Mouse (Mus musculus): ENCODE data around the gene Rflnb.

The Rflnb gene

DNA sequence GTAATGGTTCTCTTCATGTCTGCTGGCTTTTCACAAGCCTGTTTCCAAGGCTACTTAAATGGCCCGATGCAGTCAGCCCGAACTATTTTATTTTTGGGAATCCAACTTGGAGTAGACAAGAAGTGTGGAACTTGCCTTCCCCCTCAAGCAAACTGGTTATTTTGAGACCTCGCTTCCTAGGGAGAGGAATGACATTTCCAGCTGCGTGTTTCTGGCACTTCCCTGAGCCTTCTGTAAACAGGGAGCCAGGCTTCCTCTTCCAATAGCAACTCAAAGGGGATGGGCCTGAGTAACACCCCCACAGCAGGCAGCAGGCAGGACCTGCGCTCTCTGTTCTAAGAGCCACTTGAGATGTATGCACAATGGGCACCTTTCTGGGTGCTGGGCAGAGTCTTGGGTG is 15.3 kb upstream of the Rflnb start:
- TF ChIP-seq GATA4 (IDR thresholded peaks at IDR 0.05; ENCODE audit: insufficient replicate concordance, low read length), result no peak

DNA sequence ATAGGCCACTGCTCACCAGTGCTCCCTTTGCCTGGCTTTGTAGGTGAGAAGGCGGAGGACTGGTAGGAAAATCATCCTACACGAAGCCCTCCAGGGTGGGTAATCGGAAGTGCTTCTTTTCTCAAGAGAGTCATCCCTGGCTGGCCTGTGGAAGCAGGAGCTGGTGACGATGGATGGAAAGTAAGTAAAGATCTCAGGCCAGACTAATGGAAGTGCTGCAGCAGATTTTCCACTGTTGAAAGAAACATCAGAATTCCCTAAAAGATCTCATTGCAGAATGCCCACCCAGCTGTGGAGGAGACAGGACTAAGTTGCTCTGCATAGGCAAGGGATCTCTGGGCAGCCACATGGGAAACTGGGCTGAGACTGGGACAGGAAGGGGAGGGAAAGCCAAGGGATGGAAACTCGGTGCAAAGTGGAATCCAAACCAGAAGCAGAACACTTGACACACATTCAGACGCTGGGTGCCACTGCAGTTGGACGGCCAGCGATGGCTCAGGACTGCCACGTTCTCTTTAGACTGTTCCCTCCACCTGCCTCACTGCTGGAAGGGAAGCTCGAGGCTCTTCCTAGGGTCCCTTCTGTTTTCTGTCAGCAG is 14.6 kb upstream of the Rflnb start:
- no peak for TF ChIP-seq GATA4 (IDR thresholded peaks at IDR 0.05; ENCODE audit: insufficient replicate concordance, low read length)

DNA sequence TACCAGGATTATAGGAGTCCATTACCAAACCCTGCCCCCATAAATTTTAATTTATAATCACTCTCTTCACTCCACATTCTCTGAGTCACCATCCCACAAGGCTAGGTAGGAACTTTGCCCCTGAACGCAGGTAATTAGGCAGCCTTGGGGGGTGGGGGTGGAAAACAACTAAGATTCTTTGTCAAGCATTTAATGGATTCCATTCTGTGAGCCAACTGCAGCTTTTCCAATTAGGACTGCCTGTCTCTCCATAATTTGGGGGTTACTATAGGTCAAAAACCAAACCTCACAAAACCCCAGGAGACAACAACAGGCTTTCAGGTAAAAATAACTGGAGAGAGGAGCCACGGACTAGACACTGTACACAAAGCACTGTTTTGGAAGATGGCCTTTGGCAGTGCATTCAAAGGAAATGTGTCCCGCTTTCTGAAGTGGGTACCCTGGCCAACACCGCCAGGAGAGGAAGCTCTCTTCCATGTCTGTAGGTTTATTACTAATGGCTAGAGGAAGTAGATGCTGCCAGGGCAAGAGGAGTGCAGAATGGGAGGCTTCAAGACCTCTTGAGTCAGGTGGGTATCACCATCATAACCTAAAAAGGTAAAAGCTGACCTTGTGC is 13.3 kb upstream of the Rflnb start:
- no peak for TF ChIP-seq GATA4 (IDR thresholded peaks at IDR 0.05; ENCODE audit: insufficient replicate concordance, low read length)

DNA sequence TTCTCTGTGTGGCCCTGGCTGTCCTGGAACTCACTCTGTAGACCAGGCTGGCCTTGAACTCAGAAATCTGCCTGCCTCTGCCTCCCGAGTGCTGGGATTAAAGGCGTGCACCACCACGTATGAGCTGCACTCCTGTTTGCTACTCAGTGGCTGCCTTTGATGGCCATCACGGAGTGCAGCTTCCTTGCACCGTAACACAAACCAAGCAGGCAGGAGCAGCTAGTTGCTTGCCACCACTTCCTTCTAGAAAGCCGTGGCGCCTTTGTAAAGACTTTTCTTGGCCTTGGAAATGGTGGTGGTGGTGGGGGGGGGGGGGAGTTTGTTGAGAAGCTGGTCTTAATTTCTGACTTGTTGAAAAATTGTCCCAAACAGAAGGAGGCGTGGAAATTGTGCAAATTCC is 12.5 kb upstream of the Rflnb start:
- no peak for TF ChIP-seq GATA4 (IDR thresholded peaks at IDR 0.05; ENCODE audit: insufficient replicate concordance, low read length)

DNA sequence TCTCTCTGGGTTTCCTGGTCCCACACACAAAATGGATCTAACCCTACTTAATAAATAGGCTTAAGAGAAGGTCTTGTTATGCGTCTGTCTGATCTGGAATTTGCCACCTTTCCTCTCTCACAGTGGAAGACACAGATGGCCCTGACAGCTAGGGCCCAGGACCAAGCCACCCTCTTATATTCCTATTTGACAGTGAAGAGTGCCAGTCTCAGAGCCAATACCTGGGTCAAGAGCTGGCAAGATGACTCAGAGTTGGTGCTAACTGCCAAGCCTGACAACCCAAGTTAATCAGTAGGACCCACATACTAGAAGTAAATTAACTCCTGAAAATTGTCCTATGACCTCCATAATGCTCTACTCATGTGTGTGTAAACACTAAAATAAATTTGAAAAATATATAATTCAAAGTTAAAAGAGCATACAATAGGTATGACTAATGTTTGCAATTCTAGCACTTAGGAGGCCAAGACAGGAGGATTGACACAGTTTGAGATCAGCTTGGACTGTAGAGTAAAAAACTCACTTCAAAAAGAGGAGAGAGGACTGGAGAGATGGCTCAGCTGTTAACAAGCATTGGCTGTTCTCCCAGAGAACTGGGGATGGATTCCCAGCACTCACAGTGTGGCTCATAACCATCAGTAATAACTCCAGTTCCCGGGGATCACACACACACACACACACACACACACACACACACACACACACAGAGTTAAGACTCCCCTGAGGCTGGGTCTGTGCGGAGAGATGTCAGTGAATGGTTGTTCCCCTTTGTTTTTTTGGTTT is 11.9 kb upstream of the Rflnb start:
- no peak for TF ChIP-seq GATA4 (IDR thresholded peaks at IDR 0.05; ENCODE audit: insufficient replicate concordance, low read length)

DNA sequence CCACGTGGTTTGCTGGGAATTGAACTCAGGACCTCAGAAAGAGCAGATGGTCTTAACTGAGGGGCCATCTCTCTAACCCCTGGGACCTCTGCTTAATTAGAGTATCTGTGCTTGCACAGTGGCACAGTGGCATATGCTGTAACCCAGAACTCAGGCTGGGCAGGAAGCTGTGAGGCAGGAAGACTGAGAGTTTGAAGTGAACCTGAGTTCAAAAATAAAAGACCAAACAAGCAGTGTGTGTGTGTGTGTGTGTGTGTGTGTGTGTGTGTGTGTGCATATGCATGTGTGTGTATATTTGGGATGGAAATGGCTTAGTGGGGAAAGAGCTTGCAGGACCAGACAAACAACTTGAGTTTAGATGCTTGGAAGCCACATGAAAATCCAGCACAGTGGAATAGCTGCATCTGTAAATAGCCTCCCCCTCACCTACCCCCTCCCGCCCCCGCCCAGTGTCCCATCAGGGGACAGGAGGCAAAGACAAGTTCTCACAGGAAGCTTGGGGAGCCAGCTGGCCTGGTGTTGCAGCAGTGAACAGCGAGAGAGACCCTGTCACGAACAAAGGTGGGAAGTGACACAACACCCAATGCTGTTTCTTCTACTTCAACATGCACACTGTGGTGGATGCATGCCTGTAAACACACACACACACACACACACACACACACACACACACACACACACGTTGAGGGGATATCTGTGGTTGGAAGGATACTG is 10.2 kb upstream of the Rflnb start:
- no peak for TF ChIP-seq GATA4 (IDR thresholded peaks at IDR 0.05; ENCODE audit: insufficient replicate concordance, low read length)

DNA sequence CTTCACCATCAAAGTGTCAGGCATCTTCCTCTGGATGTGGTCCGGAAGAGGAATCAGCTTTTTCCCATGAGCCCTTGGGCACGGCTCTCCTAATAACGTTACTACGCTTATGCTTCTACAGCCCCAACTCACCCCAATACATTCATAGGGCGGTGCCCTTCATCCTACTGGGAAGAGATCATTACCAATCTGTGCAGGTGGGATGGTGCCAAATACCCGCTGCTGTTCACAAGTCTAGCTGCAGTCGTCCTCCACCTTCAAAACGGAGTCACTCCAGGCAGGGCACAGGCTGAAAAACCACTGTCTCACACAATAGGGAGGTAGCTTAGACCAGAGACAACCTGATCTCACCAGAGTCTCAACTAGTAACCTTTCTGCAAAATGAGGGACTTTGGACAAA is 7.6 kb upstream of the Rflnb start:
- no peak for TF ChIP-seq GATA4 (IDR thresholded peaks at IDR 0.05; ENCODE audit: insufficient replicate concordance, low read length)

DNA sequence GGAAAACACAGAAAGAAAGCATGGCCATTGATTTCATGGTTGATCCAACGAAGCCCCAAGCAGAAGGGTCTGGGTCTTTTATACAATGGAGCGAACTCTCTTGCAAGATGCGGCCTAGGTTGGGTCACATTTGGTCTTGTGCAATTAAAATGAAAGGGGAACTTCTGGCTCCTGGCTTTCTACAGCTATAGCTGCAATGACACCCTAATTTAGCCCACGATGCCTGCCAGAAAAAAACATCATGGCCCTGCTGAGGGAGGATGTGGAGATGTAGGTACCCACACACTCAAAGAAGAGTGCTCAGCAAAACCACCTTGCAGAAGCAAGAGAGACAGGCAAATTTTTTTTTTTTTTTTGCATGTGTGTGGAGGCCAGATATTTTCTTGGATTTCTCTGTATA is 6.3 kb upstream of the Rflnb start:
- no peak for TF ChIP-seq GATA4 (IDR thresholded peaks at IDR 0.05; ENCODE audit: insufficient replicate concordance, low read length)

DNA sequence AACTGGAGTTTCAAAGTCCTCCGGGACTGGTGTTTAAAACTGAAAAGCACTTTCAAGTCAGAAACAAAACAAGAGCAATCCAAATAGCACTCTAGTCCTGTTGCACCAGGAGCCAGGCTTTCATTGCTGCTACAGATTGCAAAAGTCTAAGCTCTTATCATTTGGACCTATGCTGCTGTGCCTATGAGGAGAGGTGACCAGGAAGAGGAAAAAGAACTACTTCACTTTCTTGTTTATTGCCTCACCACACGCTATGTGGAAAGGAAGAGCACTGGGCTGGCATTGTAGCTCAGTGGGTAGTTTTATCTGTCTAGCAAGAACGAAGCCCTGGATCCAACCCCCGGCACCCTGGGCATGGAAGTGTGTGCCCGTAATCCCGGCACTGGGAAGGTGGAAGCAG is 5.8 kb upstream of the Rflnb start:
- no peak for TF ChIP-seq GATA4 (IDR thresholded peaks at IDR 0.05; ENCODE audit: insufficient replicate concordance, low read length)

DNA sequence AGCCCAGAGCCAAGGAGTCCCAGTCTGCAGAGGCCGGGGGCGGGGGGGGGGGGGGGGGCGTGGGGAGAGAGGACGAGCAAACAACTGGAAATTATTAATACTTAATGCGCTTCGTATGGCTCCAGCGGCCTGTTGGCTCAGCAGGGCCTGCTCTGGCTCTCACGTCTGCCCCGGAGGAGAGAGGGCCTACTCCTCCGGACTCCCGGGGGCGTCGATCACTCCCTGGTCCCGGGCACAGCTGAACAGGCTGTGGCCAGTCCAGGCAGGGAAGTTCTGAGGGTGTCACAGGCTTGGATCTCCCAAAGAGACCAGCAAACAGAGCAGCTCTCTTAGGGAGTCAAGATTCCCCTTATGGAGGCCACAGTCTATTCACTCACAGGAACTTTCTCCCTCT is 487 bp upstream of the Rflnb start:
- no peak for TF ChIP-seq GATA4 (IDR thresholded peaks at IDR 0.05; ENCODE audit: insufficient replicate concordance, low read length)

DNA sequence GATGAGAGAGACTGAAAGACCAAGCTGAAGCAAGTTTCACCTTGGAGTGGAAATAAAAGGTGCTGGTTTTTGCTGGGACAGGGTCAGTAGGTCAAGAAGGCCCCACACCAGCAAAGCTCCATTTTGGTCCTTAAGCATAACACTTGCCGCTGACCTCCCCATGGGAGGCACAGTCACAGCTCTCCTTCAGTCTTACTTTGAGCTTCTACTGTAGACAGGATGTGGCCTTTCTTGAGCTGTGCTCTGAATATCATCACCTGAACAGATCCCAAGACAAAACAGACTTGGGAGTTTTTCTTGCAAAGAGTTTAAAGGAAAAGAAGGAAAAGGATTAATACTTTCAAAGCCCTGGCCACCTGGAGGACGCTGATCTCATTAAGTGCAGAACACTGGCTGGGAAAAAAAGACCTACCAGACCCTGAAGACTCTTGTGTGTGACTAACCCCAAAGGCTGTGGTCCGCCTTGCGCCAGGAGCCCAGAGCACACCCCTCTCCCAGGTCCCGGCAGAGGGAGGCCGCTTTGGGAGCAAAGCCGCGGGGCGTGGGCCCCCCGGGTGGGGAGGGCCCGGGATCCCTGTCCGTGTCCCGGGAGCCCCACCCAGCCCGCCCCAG is 949 bp downstream of the Rflnb start:
- no peak for TF ChIP-seq GATA4 (IDR thresholded peaks at IDR 0.05; ENCODE audit: insufficient replicate concordance, low read length)

DNA sequence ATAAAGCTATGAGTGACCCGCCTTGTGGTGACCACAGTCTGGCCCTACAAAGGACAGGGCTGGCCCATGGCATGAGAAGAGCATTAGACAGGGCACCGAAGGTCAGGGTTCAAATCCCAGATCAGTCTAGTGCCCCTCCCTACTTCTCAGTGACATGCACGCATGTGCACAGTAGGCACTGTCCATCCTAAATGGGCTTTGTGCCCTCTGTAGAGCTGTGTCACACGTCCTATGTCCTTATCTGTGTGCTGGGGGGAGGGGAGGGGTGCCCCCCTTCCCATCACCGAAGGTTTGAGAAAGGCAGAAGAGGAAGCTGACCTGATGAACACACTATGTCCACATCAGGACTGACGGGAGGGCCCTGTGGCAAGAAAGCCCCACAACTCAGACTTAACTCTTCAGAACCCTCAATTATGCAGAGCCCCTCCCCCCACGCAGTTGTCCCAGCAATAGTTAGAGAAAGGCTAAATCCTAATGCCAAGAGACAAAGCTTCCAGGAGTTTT is 2.5 kb downstream of the Rflnb start:
- TF ChIP-seq GATA4 (IDR thresholded peaks at IDR 0.05; ENCODE audit: insufficient replicate concordance, low read length), result no peak

DNA sequence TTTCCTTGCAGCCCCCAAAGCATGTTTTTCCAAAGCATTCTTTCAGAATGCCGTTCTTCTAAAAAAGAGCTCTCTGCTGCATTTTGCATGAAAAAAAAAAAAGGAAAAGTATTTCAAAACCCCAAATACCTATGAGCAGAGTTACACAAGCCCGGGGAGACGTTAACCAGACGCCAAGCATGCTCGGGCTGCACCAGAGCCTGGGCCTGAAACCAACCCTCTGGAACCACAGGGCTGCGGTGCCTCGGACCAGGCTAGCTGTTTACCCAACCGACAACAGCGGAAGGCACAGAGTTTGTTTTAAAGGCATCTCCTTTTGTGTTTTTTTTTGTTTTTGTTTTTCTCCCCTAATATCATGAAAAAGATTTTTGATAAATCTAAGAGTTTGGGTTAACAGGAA is 6.7 kb downstream of the Rflnb start:
- TF ChIP-seq GATA4 (IDR thresholded peaks at IDR 0.05; ENCODE audit: insufficient replicate concordance, low read length), result no peak

DNA sequence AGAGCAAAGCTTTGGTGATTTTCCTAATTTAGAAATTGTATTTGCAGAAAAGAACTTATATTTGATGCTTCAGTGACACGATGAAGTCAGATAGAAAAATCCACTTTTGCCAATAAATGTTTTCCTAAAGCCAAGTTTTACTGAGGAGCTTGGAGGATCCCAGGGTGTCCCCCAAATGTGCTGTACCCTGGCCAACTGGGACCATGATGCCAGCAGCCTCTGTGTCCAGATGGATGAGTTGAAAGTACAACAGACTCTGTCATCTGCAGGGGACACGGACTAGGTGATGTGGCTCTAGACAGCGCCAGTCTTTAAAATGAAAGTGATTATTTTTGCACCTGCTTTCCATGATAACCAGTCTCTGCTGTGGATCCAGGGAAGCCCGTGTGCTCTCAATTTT is 7.7 kb downstream of the Rflnb start:
- no peak for TF ChIP-seq GATA4 (IDR thresholded peaks at IDR 0.05; ENCODE audit: insufficient replicate concordance, low read length)

DNA sequence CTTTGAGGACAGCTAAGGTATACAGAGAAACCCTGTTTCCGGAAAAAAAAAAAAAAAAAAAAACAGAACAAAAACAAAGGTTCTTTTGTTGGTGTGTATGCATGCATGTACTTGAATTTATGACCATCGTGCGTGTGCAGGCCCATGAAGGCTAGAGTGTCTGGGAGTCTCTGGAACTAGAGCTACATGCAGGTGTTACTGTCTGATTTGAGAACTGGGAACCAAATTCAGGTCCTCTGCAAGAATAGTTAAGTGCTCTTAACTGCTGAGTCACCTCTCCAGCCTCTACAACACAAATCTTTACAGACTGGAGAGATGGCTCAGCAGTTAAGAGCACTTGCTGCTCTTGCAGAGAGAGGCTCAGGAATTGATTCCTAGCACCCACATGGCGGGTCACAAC is 11.8 kb downstream of the Rflnb start:
- no peak for TF ChIP-seq GATA4 (IDR thresholded peaks at IDR 0.05; ENCODE audit: insufficient replicate concordance, low read length)
